Mouse (Mus musculus) sigmoid colon, adult 10 weeks (tissue): ENCODE measurements around the gene Vmn2r23. TPM values are rescaled to one million over a fixed set of nuclear protein-coding genes. Genes with fewer than 3 reads are reported as not detected.

Experiments used
- polyA plus RNA-seq: library from polyadenylated mRNA; stranded (reverse); fragments of 350-450 nt; fragmentation: Illumina TruSeq; extraction: RNeasy Lipid Tissue Mini Kit (QIAGEN cat#74804); gene quantifications from one replicate; pipeline ENCODE4 v1.2.3, GENCODE M21; 2014; ENCODE audit warnings: low read depth, low replicate concordance

The Vmn2r23 gene
- polyA plus RNA-seq: not detected

DNA sequence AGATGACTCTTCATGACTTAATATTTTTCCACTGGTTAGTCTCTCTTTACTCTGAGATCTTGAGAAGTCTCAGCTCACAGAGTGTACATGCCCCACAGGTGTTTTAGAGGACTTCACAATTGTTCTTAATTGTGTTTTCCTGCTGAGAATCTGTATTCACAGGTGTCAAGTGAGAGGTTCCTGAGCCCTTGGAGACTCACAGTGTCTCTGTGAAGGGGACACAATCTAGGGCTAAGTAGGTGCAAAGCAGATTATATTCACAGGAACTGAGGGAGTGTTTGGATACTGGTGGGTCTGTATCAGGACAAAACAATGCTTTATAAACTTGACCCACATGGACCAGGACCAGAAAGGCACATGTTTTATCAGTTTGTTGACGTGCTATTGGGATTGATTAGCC is at the start of gene Vmn2r23:
Vmn2r23 (plus strand) TSS at position 301 of the 400 bp plus-strand sequence.

GRCm38 (mm10) chr6:123778579-123778978 is 76.1 kb downstream of the Vmn2r23 start, which contains the start of gene Vmn2r24:
Vmn2r24 (plus strand) TSS chr6:123778879.

Other genes with a start within 250 kb of the Vmn2r23 start
- not detected for gene Vmn2r21, start 169.3 kb upstream of the Vmn2r23 start, polyA plus RNA-seq
- gene Vmn2r22, start 51.9 kb upstream of the Vmn2r23 start, polyA plus RNA-seq: not detected
- gene Vmn2r24, start 76.2 kb downstream of the Vmn2r23 start, polyA plus RNA-seq: not detected
- not detected for gene Vmn2r25, start 150.8 kb downstream of the Vmn2r23 start, polyA plus RNA-seq